ENCODE assay signal across 15 mouse cellular contexts in genomic region chr6:54330166-54330565, GRCm38 (mm10). TPM values are rescaled to one million over a fixed set of nuclear protein-coding genes. Genes with fewer than 3 reads are reported as not detected.
DNase-seq lines count a peak whose midpoint lies in the region; ATAC-seq and TF ChIP-seq lines count a peak whose summit lies in the region.
"Had no signal": no experiment of that assay in that cellular context is flagged by ENCODE, and none has a peak within 500 bp of the region (broad histone marks: within the 10 kb centered on the region; RNA-seq: fewer than 3 reads in every experiment).

No protein-coding gene starts in this region.

- H3K36me3 ChIP-seq in liver, embryonic 14.5 days (replicated peaks; ENCODE audit: control insufficient read depth, insufficient read depth, low read depth), result no peaks in the 10 kb centered on the region
- H3K36me3 ChIP-seq in kidney, embryonic 16.5 days (ENCODE audit: insufficient read depth, low read length), result no peaks in the 10 kb centered on the region
- H3K36me3 ChIP-seq in stomach, postnatal 0 days (ENCODE audit: control insufficient read depth, insufficient read depth, low read length), result no peaks in the 10 kb centered on the region
- H3K36me3 ChIP-seq: midbrain, embryonic 10.5 days; neural tube, embryonic 13.5 days had no signal

- WGBS in liver, embryonic 14.5 days (ENCODE audit: insufficient replicate concordance), result 64% methylated on average over 10 of the region's 10 CpGs
- 68% methylated on average over 10 of the region's 10 CpGs for WGBS in kidney, embryonic 16.5 days
- WGBS in stomach, postnatal 0 days, result 73% methylated on average over 10 of the region's 10 CpGs

- DNase-seq in heart, adult 11 months, result peak; percentile 36
- DNase-seq in heart, adult 18-20 months, result no peak
- DNase-seq in liver, embryonic 14.5 days (ENCODE audit: low read depth in 3 of 3, low spot score in 3 of 3), result peak; percentile 7 to 16 (median 14)
- no peak for DNase-seq in liver
- peak; percentile 44 for DNase-seq in stomach, postnatal 0 days (ENCODE audit: low spot score)
- no peak for DNase-seq in layer of hippocampus, adult 9-11 months
- DNase-seq: cerebellum, postnatal 25 days; forebrain, postnatal 0 days; gastrocnemius, postnatal 10 days; heart, postnatal 14 days had no signal

- no peak overlapping the region for H3K27ac ChIP-seq in liver, embryonic 14.5 days
- H3K27ac ChIP-seq in kidney, embryonic 16.5 days (ENCODE audit: low read length), result no peak overlapping the region
- H3K27ac ChIP-seq in stomach, postnatal 0 days (replicated peaks), result no peak overlapping the region
- H3K27ac ChIP-seq: midbrain, embryonic 10.5 days; neural tube, embryonic 13.5 days had no signal

- H3K27me3 ChIP-seq in liver, embryonic 14.5 days (ENCODE audit: control insufficient read depth, insufficient read depth, low read length), result peaks cover 16% of the 10 kb centered on the region
- H3K27me3 ChIP-seq in kidney, embryonic 16.5 days (ENCODE audit: insufficient read depth, low read length), result peaks cover 6% of the 10 kb centered on the region; the same call in 1 of the 2 replicates
- no peaks in the 10 kb centered on the region for H3K27me3 ChIP-seq in stomach, postnatal 0 days (ENCODE audit: control insufficient read depth, insufficient read depth, low read length)

- no peak overlapping the region for H3K9ac ChIP-seq in liver, embryonic 14.5 days (replicated peaks)
- no peak overlapping the region for H3K9ac ChIP-seq in kidney, embryonic 16.5 days (replicated peaks; ENCODE audit: low read length)
- no peak overlapping the region for H3K9ac ChIP-seq in stomach, postnatal 0 days (ENCODE audit: low read length)
- H3K9ac ChIP-seq: forebrain, postnatal 0 days; neural tube, embryonic 13.5 days had no signal

- no peak for TF ChIP-seq CTCF in liver, embryonic 14.5 days (IDR thresholded peaks at IDR 0.05; ENCODE audit: low read depth)
- TF ChIP-seq CTCF in stomach, postnatal 0 days (IDR thresholded peaks at IDR 0.05; ENCODE audit: low read depth), result no peak

- no peaks in the 10 kb centered on the region for H3K9me3 ChIP-seq in liver, embryonic 14.5 days (ENCODE audit: control insufficient read depth, low read length)
- no peaks in the 10 kb centered on the region for H3K9me3 ChIP-seq in kidney, embryonic 16.5 days (ENCODE audit: low read length)
- H3K9me3 ChIP-seq in stomach, postnatal 0 days (ENCODE audit: control insufficient read depth, low read length), result no peaks in the 10 kb centered on the region
- H3K9me3 ChIP-seq: midbrain, embryonic 10.5 days; neural tube, embryonic 13.5 days had no signal

- no peak overlapping the region for H3K4me2 ChIP-seq in liver, embryonic 14.5 days (ENCODE audit: low read depth)
- H3K4me2 ChIP-seq in kidney, embryonic 16.5 days (replicated peaks; ENCODE audit: low read depth, low read length), result peak overlapping the region; percentile 30
- H3K4me2 ChIP-seq in stomach, postnatal 0 days (replicated peaks; ENCODE audit: low read depth), result no peak overlapping the region
- H3K4me2 ChIP-seq: neural tube, embryonic 13.5 days had no signal

- ATAC-seq in liver, embryonic 14.5 days (ENCODE audit: insufficient read depth), result no peak
- ATAC-seq in kidney, embryonic 16.5 days (ENCODE audit: low FRiP score, low TSS enrichment), result no peak
- no peak for ATAC-seq in stomach, postnatal 0 days (ENCODE audit: low FRiP score, low TSS enrichment)
- no peak for ATAC-seq in cerebellum, adult (ENCODE audit: insufficient number of reproducible peaks, low FRiP score, low TSS enrichment)
- ATAC-seq: forebrain, postnatal 0 days had no signal

- H3K4me1 ChIP-seq in liver, embryonic 14.5 days (replicated peaks; ENCODE audit: control insufficient read depth in 2 of 2, insufficient read depth in 2 of 2, low read length in 1 of 2), result no peaks in the 10 kb centered on the region; a peak in 1 of 4 replicates
- H3K4me1 ChIP-seq in kidney, embryonic 16.5 days (ENCODE audit: insufficient read depth, low read length), result peaks cover 43% of the 10 kb centered on the region
- H3K4me1 ChIP-seq in stomach, postnatal 0 days (replicated peaks; ENCODE audit: control insufficient read depth, insufficient read depth), result no peaks in the 10 kb centered on the region

- no peak overlapping the region for H3K4me3 ChIP-seq in liver, embryonic 14.5 days (ENCODE audit: insufficient read depth in 1 of 2, low read depth in 2 of 2, low read length in 2 of 2)
- no peak overlapping the region for H3K4me3 ChIP-seq in kidney, embryonic 16.5 days (ENCODE audit: low read length)
- no peak overlapping the region for H3K4me3 ChIP-seq in stomach, postnatal 0 days (ENCODE audit: low read depth, low read length)
- H3K4me3 ChIP-seq: midbrain, embryonic 10.5 days; neural tube, embryonic 13.5 days had no signal

- no peak for TF ChIP-seq EP300 in liver, embryonic 14.5 days (IDR thresholded peaks at IDR 0.05; ENCODE audit: low read depth)
- TF ChIP-seq EP300 in stomach, postnatal 0 days (optimal IDR thresholded peaks at IDR 0.05), result no peak

RNA-seq across cellular contexts. Expression of gene Prr15, which starts 4.5 kb away (rescaled TPM):
- total RNA-seq in heart, adult 18-20 months (2021), result 1 to 10 TPM; 1.8 TPM
- polyA plus RNA-seq in liver, embryonic 14.5 days (2012; rRNA removed), result 0.33 and 0.39 TPM in 2 replicates
- polyA plus RNA-seq in liver, embryonic 14.5 days (2014; fragmentation: Nextera tagmentation; extraction: Ambion mirVana), result 0.53 and 0.66 TPM in 2 replicates
- polyA plus RNA-seq in kidney, embryonic 16.5 days (2015; fragmentation: Nextera tagmentation; extraction: Ambion mirVana), result 8.9 and 9.2 TPM in 2 replicates
- 6.9 and 8.2 TPM in 2 replicates for polyA plus RNA-seq in stomach, postnatal 0 days (2015; fragmentation: Nextera tagmentation; extraction: Ambion mirVana)
- total RNA-seq: monocyte, adult 5-6 weeks had no signal

Comparison
In these comparisons a context has a peak if more than half of its experiments do, and no peak if none do; other contexts are left out.
1. DNase-seq: peak in heart, adult 11 months (single experiment), liver, embryonic 14.5 days (3 of 3) and stomach, postnatal 0 days (single experiment); none in heart, adult 18-20 months (0 of 2), liver (single experiment) and layer of hippocampus, adult 9-11 months (single experiment).